Mouse (Mus musculus) Patski (cell line): ENCODE results near the gene Hist1h2bl. TPM values are rescaled to one million over a fixed set of nuclear protein-coding genes. Genes with fewer than 3 reads are reported as not detected.
"Not testable (repeated sequence)": the region's sequence is repeated elsewhere in the genome, so short reads cannot be mapped to it uniquely, and the experiment has no call there.

Experiments used
- ATAC-seq: fragments of 100-300 bp; one replicate; pipeline ENCODE4 v1.8.0; 2021
- CTCF ChIA-PET: fragments of 350-600 bp; sonication (Branson Sonifier 250); formaldehyde crosslinking; loops from one replicate; lab custom pipeline; 2022; ENCODE audit warnings: inconsistent platforms; lab: Charles Lee
- POLR2A ChIA-PET: fragments of 350-600 bp; sonication (Branson Sonifier 250); formaldehyde crosslinking; loops from one replicate; lab custom pipeline; 2022; ENCODE audit warnings: antibody characterized with exemption, inconsistent platforms; lab: Charles Lee
- DNase-seq: peaks from one replicate; pipeline ENCODE4 v3.0.0-alpha.2; 2011; ENCODE audit warnings: low read depth, low spot score
- H3K27me3 ChIP-seq: fragments of 371-371 bp; one replicate; pipeline ENCODE4 v1.5.1; 2021
- CTCF ChIP-seq: fragments of 100-300 bp; IDR thresholded peaks from one replicate; pipeline ENCODE4 v1.5.1; 2021
- in situ Hi-C: fragments of 300-500 bp; cut with MboI; formaldehyde crosslinking; loops from 3 replicates; pipeline ENCODE4 v1.11.1; 2018; ENCODE audit warnings: low pct_unique_long_range_greater_than_20kb, mixed read lengths
- polyA plus RNA-seq: library from polyadenylated mRNA; unstranded; gene quantifications from one replicate; pipeline ENCODE4 v1.2.3, GENCODE M21; 2021

Hist1h2bl gene
- polyA plus RNA-seq: 1.1 TPM

DNA sequence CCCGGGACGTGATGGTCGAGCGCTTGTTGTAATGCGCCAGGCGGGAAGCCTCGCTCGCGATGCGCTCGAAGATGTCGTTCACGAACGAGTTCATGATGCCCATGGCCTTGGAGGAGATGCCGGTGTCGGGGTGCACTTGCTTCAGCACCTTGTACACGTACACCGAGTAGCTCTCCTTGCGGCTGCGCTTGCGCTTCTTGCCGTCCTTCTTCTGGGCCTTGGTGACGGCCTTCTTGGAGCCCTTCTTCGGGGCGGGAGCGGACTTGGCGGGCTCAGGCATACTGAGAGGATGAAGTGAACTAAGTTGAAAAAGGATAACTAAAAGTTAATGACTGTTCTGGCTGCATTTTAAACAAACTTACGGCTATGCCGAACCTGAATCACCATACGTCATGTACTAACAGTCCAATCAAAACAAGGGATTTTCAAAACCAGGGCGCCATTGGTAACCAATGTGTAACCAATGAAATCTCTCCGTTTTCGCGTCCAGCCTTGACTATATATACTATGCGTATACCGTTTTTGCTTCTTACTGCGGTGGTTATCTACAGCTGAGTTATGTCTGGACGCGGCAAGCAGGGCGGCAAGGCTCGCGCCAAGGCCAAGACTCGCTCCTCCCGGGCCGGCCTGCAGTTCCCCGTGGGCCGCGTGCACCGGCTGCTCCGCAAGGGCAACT lies at the start of gene Hist1h2bl, which contains the start of gene Hist1h2ai:
Hist1h2bl (minus strand) TSS at position 280 of the 676 bp plus-strand sequence.
Hist1h2ai (plus strand) TSS at position 559 of the 676 bp plus-strand sequence.
- CTCF ChIA-PET, POLR2A ChIA-PET, H3K27me3 ChIP-seq: not testable (repeated sequence)
- in situ Hi-C loops: loop anchor here (10.0 kb wide), 3 partner anchors 551 to 1819 kb away; partner anchors contain the start of genes Abt1, Hist1h2af, Hist1h3g and Hist1h4h
- DNase-seq (peak; percentile 84), ATAC-seq (peak; percentile 83)

DNA sequence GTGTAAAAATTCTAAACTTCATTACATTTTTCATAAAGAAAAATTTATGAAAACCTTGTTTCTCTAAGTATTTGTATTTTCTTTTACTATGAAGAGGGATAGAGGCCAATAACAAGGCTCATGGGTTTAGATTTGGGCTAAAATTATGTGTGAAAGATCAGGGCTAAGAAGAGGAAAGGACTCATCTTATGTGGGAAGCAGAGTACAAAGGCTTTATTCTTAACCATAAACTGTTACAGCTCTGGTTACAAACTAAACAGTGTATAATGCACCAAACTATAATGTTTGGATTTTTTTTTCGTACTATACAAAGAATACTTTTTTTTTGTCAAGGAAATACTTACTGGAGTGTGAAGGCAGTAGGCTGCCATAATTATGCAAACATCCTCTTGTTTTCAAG lies 39.8 kb upstream of the Hist1h2bl start:
- ChIA-PET CTCF (no interaction called here), POLR2A (no interaction called here)
- DNase-seq (no peak), ATAC-seq (no peak)
- in situ Hi-C loops: no loop called here
- H3K27me3 ChIP-seq: no peaks in the 10 kb centered on the region
- TF ChIP-seq CTCF: no peak

- CTCF ChIA-PET, DNase-seq, H3K27me3 ChIP-seq, in situ Hi-C loops: not testable (repeated sequence)
- ATAC-seq: peak; percentile 3
- POLR2A ChIA-PET: interaction anchor here (1.2 to 2.2 kb wide), 2 partner anchors 26 to 30 kb away, joined by 4 to 8 read pairs; partner anchors contain the start of gene Hist1h1b
These were observed 38.5 kb upstream of the Hist1h2bl start for GRCm38 (mm10) chr13:21754294-21755001.

GRCm38 (mm10) chr13:21753524-21754285 lies 37.8 kb upstream of the Hist1h2bl start, which contains the start of the genes Hist1h2ak and Hist1h2bn:
Gene Hist1h2ak, minus strand, starts transcription at chr13:21753827.
Gene Hist1h2bn, plus strand, starts transcription at chr13:21754123.
- DNase-seq (peak; percentile 87), ATAC-seq (peak; percentile 97)
- POLR2A ChIA-PET: interaction anchor here (0.6 to 2.2 kb wide), 3 partner anchors 17 to 31 kb away, joined by 4 to 8 read pairs (median 4); partner anchors contain the start of gene Hist1h1b
- CTCF ChIA-PET, in situ Hi-C loops, H3K27me3 ChIP-seq: not testable (repeated sequence)
- TF ChIP-seq CTCF: peak; percentile 19

DNA sequence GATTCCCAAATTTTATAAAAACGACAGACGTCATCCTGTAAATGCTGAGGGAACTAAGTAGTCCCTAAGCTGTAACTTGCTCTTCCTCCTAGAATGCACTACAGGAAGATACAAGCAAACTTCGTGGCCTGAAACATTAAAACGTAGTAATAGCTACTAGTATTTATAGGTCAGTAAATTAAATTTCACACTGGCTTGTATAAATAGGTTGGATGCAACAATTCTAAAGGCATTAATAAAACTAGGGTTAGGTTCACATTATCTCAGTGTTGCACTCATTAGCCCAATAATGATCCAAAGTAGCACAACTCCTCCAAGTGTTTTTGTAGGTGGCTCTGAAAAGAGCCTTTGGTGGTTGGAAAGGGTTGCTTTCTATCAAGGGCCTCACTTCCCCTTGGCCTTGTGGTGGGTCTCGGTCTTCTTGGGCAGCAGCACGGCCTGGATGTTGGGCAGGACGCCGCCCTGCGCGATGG lies 37.1 kb upstream of the Hist1h2bl start:
- in situ Hi-C loops: no loop called here
- POLR2A ChIA-PET: interaction anchor here (0.6 to 2.2 kb wide), 3 partner anchors 18 to 31 kb away, joined by 4 to 8 read pairs (median 4); partner anchors contain the start of gene Hist1h1b
- DNase-seq: no peak
- TF ChIP-seq CTCF: no peak
- no peak for ATAC-seq
- H3K27me3 ChIP-seq: no peaks in the 10 kb centered on the region
- CTCF ChIA-PET: interaction anchor here (1.5 kb wide), 1 partner anchor 33 kb away, joined by 5 read pairs; no protein-coding TSS in a partner anchor

DNA sequence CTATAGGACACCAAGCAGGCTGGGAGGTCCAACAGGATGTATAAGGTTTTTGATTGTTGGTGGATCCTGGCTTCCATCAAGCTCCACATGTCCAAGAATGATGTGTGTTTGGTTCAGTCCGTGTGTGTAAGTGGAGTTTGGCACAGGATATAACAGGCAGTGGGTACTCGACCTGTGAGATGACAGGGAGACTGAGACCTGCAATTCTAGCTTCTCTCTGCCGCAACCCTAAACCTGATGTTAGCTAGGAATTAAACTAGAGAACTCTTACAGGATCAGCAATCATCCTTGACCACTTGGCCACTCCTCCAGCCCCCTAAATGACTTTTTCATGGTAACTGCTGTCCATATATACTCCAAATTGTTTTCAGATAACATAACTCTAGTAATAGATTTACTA lies 36.4 kb upstream of the Hist1h2bl start:
- ChIA-PET CTCF (interaction anchor here (0.7 to 1.5 kb wide), 2 partner anchors 12 to 32 kb away, joined by 4 to 5 read pairs; no protein-coding TSS in a partner anchor), POLR2A (interaction anchor here (0.6 to 2.2 kb wide), 2 partner anchors 28 to 290 kb away, joined by 4 to 8 read pairs; partner anchors contain the start of genes Hist1h1b and Hist1h2ag)
- in situ Hi-C loops: no loop called here
- DNase-seq (no peak), ATAC-seq (no peak)
- H3K27me3 ChIP-seq: no peaks in the 10 kb centered on the region
- TF ChIP-seq CTCF: no peak

DNA sequence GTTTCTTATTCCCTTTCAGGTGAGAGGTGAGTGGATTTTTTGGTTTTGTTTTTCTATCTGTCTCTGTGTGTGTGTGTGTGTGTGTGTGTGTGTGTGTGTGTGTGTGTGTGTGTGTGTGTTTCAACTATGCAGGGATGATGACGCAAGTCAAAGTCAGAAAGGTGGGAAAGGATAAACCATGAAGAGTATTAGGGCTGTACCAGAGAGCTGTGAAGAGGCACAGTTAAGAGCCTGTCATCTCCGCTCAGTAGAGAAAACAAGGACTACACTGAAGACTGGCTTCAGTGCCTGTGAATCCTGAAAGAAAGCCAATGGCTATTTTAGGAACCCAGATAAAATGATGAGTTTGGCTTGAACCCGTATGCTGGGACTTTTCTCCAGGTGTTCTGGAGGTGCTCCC lies 35.9 kb upstream of the Hist1h2bl start:
- DNase-seq (no peak), ATAC-seq (no peak)
- H3K27me3 ChIP-seq: no peaks in the 10 kb centered on the region
- POLR2A ChIA-PET: interaction anchor here (0.6 to 2.2 kb wide), 2 partner anchors 28 to 291 kb away, joined by 4 to 8 read pairs; partner anchors contain the start of genes Hist1h1b and Hist1h2ag
- TF ChIP-seq CTCF: no peak
- in situ Hi-C loops: no loop called here
- CTCF ChIA-PET: interaction anchor here (0.7 to 1.5 kb wide), 2 partner anchors 11 to 32 kb away, joined by 4 to 5 read pairs; no protein-coding TSS in a partner anchor

- ChIA-PET CTCF (no interaction called here), POLR2A (no interaction called here)
- no peak for ATAC-seq
- TF ChIP-seq CTCF: no peak
- no peak for DNase-seq
- in situ Hi-C loops: no loop called here
- H3K27me3 ChIP-seq: no peaks in the 10 kb centered on the region
These were observed 35.5 kb upstream of the Hist1h2bl start for GRCm38 (mm10) chr13:21751417-21751816.

GRCm38 (mm10) chr13:21750159-21751017 lies 34.4 kb upstream of the Hist1h2bl start, which contains the start of gene Hist1h4k:
Gene Hist1h4k, minus strand, starts transcription at chr13:21750505.
- POLR2A ChIA-PET: interaction anchor here (0.7 to 2.2 kb wide), 2 partner anchors 15 kb away, joined by 3 to 5 read pairs; partner anchors contain the start of gene Hist1h4j
- CTCF ChIA-PET: interaction anchor here (2.0 kb wide), 1 partner anchor 12 kb away, joined by 5 read pairs; no protein-coding TSS in a partner anchor
- H3K27me3 ChIP-seq, in situ Hi-C loops: not testable (repeated sequence)
- DNase-seq: peak; percentile 33
- ATAC-seq: peak; percentile 81
